Mouse (Mus musculus) midbrain, embryonic 13.5 days (tissue): Measurements from ENCODE around the gene Ndufv1. TPM values are rescaled to one million over a fixed set of nuclear protein-coding genes. Genes with fewer than 3 reads are reported as not detected.
A peak's percentile ranks its signal among the peaks of the same experiment; 100 is the strongest.

Experiments used
- ATAC-seq: fragments of 200-750 bp; cut with Nextera tagmentation; 2 replicates; pipeline ENCODE4 v1.8.0; 2017; ENCODE audit warnings: mild to moderate bottlenecking, moderate TSS enrichment, moderate library complexity
- H3K27ac ChIP-seq: fragments of 300-500 bp; sonication (generic); 2 replicates; pipeline ENCODE4 v1.5.1; 2015; ENCODE audit warnings: inconsistent platforms, mild to moderate bottlenecking, moderate library complexity
- H3K27me3 ChIP-seq: fragments of 300-500 bp; sonication (generic); 2 replicates; pipeline ENCODE4 v1.6.1; 2015; ENCODE audit warnings: mild to moderate bottlenecking, inconsistent platforms
- H3K36me3 ChIP-seq: fragments of 300-500 bp; sonication (generic); 2 replicates; pipeline ENCODE4 v1.6.1; 2015; ENCODE audit warnings: mild to moderate bottlenecking, inconsistent platforms
- H3K4me1 ChIP-seq: fragments of 300-500 bp; sonication (generic); replicated peaks from 2 replicates; pipeline ENCODE4 v1.6.1; 2015; ENCODE audit warnings: inconsistent platforms
- H3K4me2 ChIP-seq: fragments of 300-500 bp; sonication (generic); replicated peaks from 2 replicates; pipeline ENCODE4 v1.6.1; 2015; ENCODE audit warnings: moderate library complexity, mild to moderate bottlenecking, inconsistent platforms
- H3K4me3 ChIP-seq: fragments of 300-500 bp; sonication (generic); replicated peaks from 2 replicates; pipeline ENCODE4 v1.5.1; 2015; ENCODE audit warnings: mild to moderate bottlenecking, inconsistent platforms
- H3K9ac ChIP-seq: fragments of 300-500 bp; sonication (generic); replicated peaks from 2 replicates; pipeline ENCODE4 v1.6.1; 2015; ENCODE audit warnings: mild to moderate bottlenecking, inconsistent platforms
- H3K9me3 ChIP-seq: fragments of 300-500 bp; sonication (generic); 2 replicates; pipeline ENCODE4 v1.6.1; 2016; ENCODE audit warnings: mild to moderate bottlenecking, inconsistent platforms
- WGBS: fragments of 180-500 bp; shearing (Covaris S2); methylation state at CpG from one replicate; pipeline ENCODE4 v1.1.7; 2015; 5-methylcytosine and 5-hydroxymethylcytosine counted together
- polyA plus RNA-seq: library from polyadenylated mRNA; unstranded; fragments of >200 nt; fragmentation: Nextera tagmentation; extraction: Ambion mirVana; gene quantifications from 2 replicates; pipeline ENCODE4 v1.2.1, GENCODE M21; 2015

The Ndufv1 gene
- polyA plus RNA-seq, 1 experiment from 2014 or later, result 203 TPM

DNA sequence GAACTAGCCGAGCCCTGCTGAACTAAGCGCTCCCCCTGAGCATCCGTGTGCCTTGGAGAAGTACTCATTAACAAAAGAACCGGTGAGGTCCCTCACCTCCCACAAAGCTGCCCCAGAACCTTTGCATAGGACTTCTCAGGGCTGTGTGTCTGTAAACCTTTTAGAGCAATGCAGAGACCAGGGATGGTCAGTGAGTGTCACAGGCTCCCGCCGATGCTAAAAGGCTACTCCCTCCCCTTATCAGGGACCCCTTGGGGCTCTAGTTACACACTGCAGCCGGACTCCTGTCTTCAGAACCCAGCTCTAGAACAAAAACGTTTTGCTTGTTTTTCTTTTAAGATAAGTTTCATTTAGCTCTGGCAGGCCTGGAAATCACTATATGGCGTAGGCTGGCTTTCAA is 460 bp upstream of the Ndufv1 start:
- no peak; the same call in 1 of the 2 replicates for ATAC-seq
- peaks cover 16% of the 10 kb centered on the region for H3K4me1 ChIP-seq
- WGBS, result 28% methylated on average over 9 of the region's 9 CpGs

DNA sequence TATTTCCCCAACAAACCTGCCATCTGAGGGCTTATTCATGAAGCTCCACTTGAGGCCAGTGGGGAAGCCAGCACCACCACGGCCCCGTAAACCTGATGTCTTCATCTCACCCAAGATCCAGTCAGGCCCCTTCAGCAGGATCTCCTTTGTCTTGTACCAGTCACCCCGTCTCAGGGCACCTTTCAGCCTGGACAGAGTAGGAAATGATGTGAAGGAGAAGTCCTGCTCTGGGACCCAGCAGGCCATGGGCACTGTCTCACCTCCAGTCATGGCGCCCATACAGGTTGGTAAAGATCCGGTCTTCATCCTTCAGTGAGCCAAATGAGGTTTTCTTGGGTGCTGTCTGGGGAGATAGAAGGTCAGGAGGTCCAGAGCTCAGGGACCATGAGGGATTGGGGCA is 1.5 kb downstream of the Ndufv1 start:
- 90% methylated on average over 5 of the region's 5 CpGs for WGBS
- peak overlapping the region; percentile 73; the same call in 1 of the 2 replicates for H3K4me2 ChIP-seq

More for the DNA sequence above, 460 bp upstream of the Ndufv1 start:
- Histone ChIP-seq H3K36me3 (peaks cover 26% of the 10 kb centered on the region), H3K4me3 (peak overlapping the region; percentile 88), H3K27ac (no peak overlapping the region), H3K9ac (0 out of 2 replicates have a peak overlapping the region, but pooled peaks have one; percentile 10), H3K9me3 (no peaks in the 10 kb centered on the region), H3K27me3 (no peaks in the 10 kb centered on the region; the same call in 1 of the 2 replicates), H3K4me2 (peak overlapping the region; percentile 45)

DNA sequence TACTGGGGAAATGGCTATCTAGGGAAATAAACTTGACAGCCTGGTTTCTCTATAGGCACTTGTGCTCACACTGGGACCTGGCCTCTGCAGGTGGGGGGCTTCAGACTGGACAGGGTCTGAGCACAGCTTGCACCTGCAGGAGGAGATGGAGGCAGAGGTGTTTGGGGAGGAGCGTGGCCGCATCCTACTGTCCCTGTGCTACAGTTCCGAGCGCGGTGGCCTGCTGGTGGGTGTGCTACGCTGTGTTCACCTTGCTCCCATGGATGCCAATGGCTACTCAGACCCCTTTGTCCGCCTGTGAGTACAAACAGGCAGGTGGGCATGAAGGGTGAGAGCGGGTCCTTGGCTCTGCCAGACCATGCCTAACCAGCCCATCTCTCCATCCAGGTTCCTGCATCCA is 6.6 kb downstream of the Ndufv1 start:
- no peak for ATAC-seq
- no peak overlapping the region for H3K9ac ChIP-seq
- no peak overlapping the region for H3K4me2 ChIP-seq
- 0 out of 2 replicates have a peak, but pooled peaks cover 3% of the 10 kb centered on the region for H3K27me3 ChIP-seq
- no peak overlapping the region for H3K4me3 ChIP-seq
- WGBS, result 95% methylated on average over 8 of the region's 8 CpGs
- peaks cover 11% of the 10 kb centered on the region for H3K4me1 ChIP-seq
- H3K27ac ChIP-seq, result no peak overlapping the region
- no peaks in the 10 kb centered on the region for H3K9me3 ChIP-seq
- peaks cover 58% of the 10 kb centered on the region for H3K36me3 ChIP-seq

More for the DNA sequence above, 1.5 kb downstream of the Ndufv1 start:
- no peak overlapping the region for H3K9ac ChIP-seq
- H3K9me3 ChIP-seq, result no peaks in the 10 kb centered on the region
- peaks cover 16% of the 10 kb centered on the region for H3K4me1 ChIP-seq
- no peaks in the 10 kb centered on the region for H3K27me3 ChIP-seq
- no peak overlapping the region for H3K4me3 ChIP-seq
- ATAC-seq, result no peak
- no peak overlapping the region for H3K27ac ChIP-seq
- peaks cover 46% of the 10 kb centered on the region for H3K36me3 ChIP-seq

DNA sequence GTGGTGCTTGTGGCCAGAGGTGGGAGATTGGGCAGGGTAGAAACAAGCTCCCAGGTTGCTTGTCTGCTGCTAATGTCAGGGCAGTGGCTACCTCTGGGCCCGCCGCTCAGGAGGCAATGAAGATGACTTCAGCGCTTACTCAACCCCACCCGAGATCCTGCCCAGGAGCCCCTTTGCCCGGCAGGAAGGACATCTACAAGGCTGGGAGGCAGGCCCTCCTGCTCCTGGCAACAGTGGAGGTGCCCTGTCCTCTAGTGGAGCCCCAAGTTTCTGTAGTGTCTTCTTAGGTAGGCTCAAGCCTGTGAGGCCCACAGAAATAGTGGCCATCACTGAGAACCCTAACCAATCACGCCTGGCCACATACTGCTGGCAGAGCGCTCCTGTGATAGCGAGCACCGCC is 7.5 kb downstream of the Ndufv1 start:
- H3K27me3 ChIP-seq, result 0 out of 2 replicates have a peak, but pooled peaks cover 3% of the 10 kb centered on the region
- 90% methylated on average over 9 of the region's 9 CpGs for whole genome bisulfite sequencing
- no peak overlapping the region for H3K4me2 ChIP-seq
- H3K9me3 ChIP-seq, result no peaks in the 10 kb centered on the region
- no peak overlapping the region for H3K4me3 ChIP-seq
- peaks cover 12% of the 10 kb centered on the region for H3K4me1 ChIP-seq
- no peak for ATAC-seq
- H3K36me3 ChIP-seq, result peaks cover 53% of the 10 kb centered on the region
- H3K27ac ChIP-seq, result no peak overlapping the region
- H3K9ac ChIP-seq, result no peak overlapping the region

- WGBS, result 89% methylated on average over 15 of the region's 15 CpGs
Measured at GRCm38 (mm10) chr19:4004331-4004730, 8.3 kb downstream of the Ndufv1 start.

DNA sequence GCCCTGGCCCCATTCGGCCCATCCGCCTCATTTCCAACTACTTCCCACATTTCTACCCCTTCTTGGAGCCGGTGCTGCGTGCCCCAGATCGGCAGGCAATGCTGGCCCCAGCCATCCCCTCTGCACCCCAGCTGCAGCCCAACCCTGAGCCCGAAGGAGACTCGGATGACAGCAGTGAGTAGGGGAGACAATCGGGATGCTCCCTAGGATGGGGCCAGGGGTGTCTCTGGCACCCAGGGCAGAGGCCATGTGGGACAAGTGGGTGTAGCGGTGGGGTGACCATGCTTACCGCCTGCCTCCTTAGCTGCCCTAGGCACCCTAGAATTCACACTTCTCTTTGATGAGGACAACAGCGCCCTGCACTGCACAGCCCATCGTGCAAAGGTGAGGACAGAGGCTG is 9.0 kb downstream of the Ndufv1 start:
- H3K36me3 ChIP-seq, result peaks cover 39% of the 10 kb centered on the region
- WGBS, result 79% methylated on average over 12 of the region's 12 CpGs
- no peak overlapping the region for H3K9ac ChIP-seq
- no peak overlapping the region for H3K4me2 ChIP-seq
- no peaks in the 10 kb centered on the region for H3K9me3 ChIP-seq
- no peak overlapping the region for H3K27ac ChIP-seq
- peaks cover 19% of the 10 kb centered on the region for H3K4me1 ChIP-seq
- H3K27me3 ChIP-seq, result peaks cover 3% of the 10 kb centered on the region; the same call in 1 of the 2 replicates
- H3K4me3 ChIP-seq, result no peak overlapping the region
- ATAC-seq, result no peak

More at GRCm38 (mm10) chr19:4004331-4004730, 8.3 kb downstream of the Ndufv1 start:
- no peak overlapping the region for H3K27ac ChIP-seq
- H3K4me2 ChIP-seq, result no peak overlapping the region
- H3K4me3 ChIP-seq, result no peak overlapping the region
- no peak for ATAC-seq
- peaks cover 3% of the 10 kb centered on the region; the same call in 1 of the 2 replicates for H3K27me3 ChIP-seq
- no peak overlapping the region; the same call in 1 of the 2 replicates for H3K9ac ChIP-seq
- no peaks in the 10 kb centered on the region for H3K9me3 ChIP-seq
- H3K4me1 ChIP-seq, result peaks cover 18% of the 10 kb centered on the region
- H3K36me3 ChIP-seq, result peaks cover 46% of the 10 kb centered on the region

DNA sequence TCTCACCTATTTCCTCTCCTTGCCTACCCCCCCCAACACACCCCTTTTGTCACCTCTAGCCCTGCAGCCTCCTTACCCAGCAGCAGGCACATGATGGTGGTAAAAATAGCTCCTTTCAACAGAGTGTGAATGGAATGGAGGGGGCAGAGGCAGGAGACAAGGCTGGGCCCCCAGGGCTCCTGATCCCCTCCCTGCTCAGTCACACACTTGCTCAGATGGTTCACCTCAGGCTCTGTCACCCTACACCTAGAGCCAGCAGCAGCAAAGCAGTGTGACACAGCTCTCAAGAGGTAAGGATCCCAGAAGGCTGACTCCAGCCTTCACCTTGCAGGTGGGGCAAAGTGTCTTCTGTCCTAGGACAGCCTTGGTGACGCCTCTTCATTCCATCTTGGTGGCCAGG is 9.5 kb downstream of the Ndufv1 start, which contains the start of gene Doc2g:
Gene Doc2g, plus strand, starts transcription at position 202 of the 400 bp plus-strand sequence.
- Histone ChIP-seq H3K9ac (peak within 1 kb of the TSS; percentile 88; the same call in 1 of the 2 replicates), H3K36me3 (peaks cover 34% of the 10 kb centered on the region), H3K27ac (no peak within 1 kb of the TSS), H3K4me1 (peaks cover 19% of the 10 kb centered on the region), H3K27me3 (peaks cover 3% of the 10 kb centered on the region; the same call in 1 of the 2 replicates), H3K4me3 (no peak within 1 kb of the TSS), H3K9me3 (no peaks in the 10 kb centered on the region), H3K4me2 (no peak within 1 kb of the TSS)
- no peak for ATAC-seq
- WGBS, result 95% methylated on average over 1 of the region's 1 CpGs

DNA sequence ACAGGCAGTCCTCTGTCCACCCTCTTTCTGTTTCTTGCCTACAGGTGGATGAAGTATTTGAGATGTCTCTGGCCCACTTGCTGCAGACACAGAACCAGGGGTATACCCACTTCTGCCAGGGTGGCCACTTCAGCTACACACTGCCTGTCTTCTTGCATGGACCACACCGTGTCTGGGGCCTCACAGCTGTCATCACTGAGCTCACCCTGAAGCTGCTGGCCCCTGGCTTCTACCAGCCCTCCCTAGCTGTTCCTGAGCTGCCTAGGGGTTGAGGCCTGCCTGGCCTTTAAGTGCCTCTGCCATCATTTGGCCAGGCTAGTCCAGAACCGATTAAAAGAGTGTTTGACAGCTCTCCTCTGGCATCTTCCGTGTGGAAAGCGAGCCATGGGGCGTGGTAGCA is 10.9 kb downstream of the Ndufv1 start:
- no peak overlapping the region for H3K4me3 ChIP-seq
- peak overlapping the region; percentile 86 for H3K4me2 ChIP-seq
- peaks cover 19% of the 10 kb centered on the region for H3K4me1 ChIP-seq
- peaks cover 3% of the 10 kb centered on the region for H3K27me3 ChIP-seq
- peaks cover 20% of the 10 kb centered on the region for H3K36me3 ChIP-seq
- peak overlapping the region; percentile 88; the same call in 1 of the 2 replicates for H3K9ac ChIP-seq
- 93% methylated on average over 5 of the region's 5 CpGs for WGBS
- no peaks in the 10 kb centered on the region for H3K9me3 ChIP-seq
- H3K27ac ChIP-seq, result 0 out of 2 replicates have a peak overlapping the region, but pooled peaks have one; percentile 97
- no peak for ATAC-seq

- Histone ChIP-seq H3K27me3 (peaks cover 3% of the 10 kb centered on the region), H3K4me1 (peaks cover 19% of the 10 kb centered on the region), H3K4me3 (peak overlapping the region; percentile 71), H3K4me2 (peak overlapping the region; percentile 86), H3K9ac (peak overlapping the region; percentile 88), H3K27ac (peak overlapping the region; percentile 97), H3K9me3 (no peaks in the 10 kb centered on the region), H3K36me3 (peaks cover 13% of the 10 kb centered on the region)
- WGBS, result 20% methylated on average over 17 of the region's 17 CpGs
- ATAC-seq, result peak; percentile 46
Measured at GRCm38 (mm10) chr19:4000949-4001525, 11.6 kb downstream of the Ndufv1 start.

GRCm38 (mm10) chr19:4000119-4000900 is 12.3 kb downstream of the Ndufv1 start, which contains the start of the genes Nudt8 and Gm49405:
Gene Nudt8, plus strand, starts transcription at chr19:4000580.
Gene Gm49405, plus strand, starts transcription at chr19:4000626.
- H3K4me2 ChIP-seq, result peak within 1 kb of the TSS; percentile 86
- H3K9me3 ChIP-seq, result no peaks in the 10 kb centered on the region
- H3K9ac ChIP-seq, result peak within 1 kb of the TSS; percentile 88
- under 1% methylated on average over 64 of the region's 64 CpGs for WGBS
- H3K36me3 ChIP-seq, result peaks cover 8% of the 10 kb centered on the region; the same call in 1 of the 2 replicates
- peak; percentile 92 for ATAC-seq
- H3K27me3 ChIP-seq, result peaks cover 3% of the 10 kb centered on the region
- peak within 1 kb of the TSS; percentile 97 for H3K27ac ChIP-seq
- H3K4me3 ChIP-seq, result peak within 1 kb of the TSS; percentile 71
- H3K4me1 ChIP-seq, result peaks cover 19% of the 10 kb centered on the region

DNA sequence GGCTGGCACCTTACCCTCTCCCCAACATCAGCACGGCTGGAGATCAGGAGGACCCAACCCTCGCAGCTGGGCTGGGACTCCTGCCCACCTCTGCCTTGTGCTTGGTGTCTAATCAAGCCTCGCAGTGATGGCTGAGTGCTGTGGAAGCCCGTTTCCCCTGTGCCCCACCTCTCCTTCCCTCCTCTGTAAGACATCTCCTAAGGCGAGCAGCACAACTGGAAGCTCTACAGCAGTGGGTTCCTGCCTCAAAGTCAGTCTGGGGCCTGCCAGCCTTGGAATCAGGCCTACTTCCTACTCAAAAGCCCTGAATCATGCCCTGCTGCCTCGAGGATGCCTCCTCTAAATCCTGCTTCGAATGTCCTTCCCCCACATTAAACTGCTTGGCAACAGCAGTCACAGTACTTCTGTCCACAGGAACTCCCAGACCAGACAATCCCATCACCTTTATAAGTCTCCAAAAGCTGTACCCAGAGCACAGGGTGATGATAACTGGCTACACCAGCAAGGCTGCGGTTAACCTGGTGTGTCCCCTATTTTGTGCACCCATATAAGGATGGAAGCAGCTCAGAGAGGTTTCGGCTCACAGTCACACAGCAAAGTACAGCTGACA is 13.4 kb downstream of the Ndufv1 start:
- no peak overlapping the region for H3K4me3 ChIP-seq
- no peak overlapping the region for H3K27ac ChIP-seq
- H3K27me3 ChIP-seq, result peaks cover 3% of the 10 kb centered on the region

More for the DNA sequence above, 13.4 kb downstream of the Ndufv1 start:
- Histone ChIP-seq H3K36me3 (no peaks in the 10 kb centered on the region), H3K9me3 (no peaks in the 10 kb centered on the region), H3K4me1 (peaks cover 19% of the 10 kb centered on the region), H3K4me2 (peak overlapping the region; percentile 86), H3K9ac (0 out of 2 replicates have a peak overlapping the region, but pooled peaks have one; percentile 33)
- no peak for ATAC-seq
- 87% methylated on average over 9 of the region's 9 CpGs for WGBS
